Mouse (Mus musculus): ENCODE measurements around the gene Serpina6. TPM values are rescaled to one million over a fixed set of nuclear protein-coding genes. Genes with fewer than 3 reads are reported as not detected.

Gene Serpina6
- polyA plus RNA-seq, 1 experiment from 2014 or later: not detected

Other genes starting within 250 kb of the Serpina6 start
- gene 9330161L09Rik, start 249.4 kb downstream of the Serpina6 start, polyA plus RNA-seq (2014; fragmentation: Nextera tagmentation; extraction: Ambion mirVana): 0.59 and 0.81 TPM in 2 replicates
- gene Ddx24, start 231.4 kb downstream of the Serpina6 start, polyA plus RNA-seq (2014; fragmentation: Nextera tagmentation; extraction: Ambion mirVana): 107 and 114 TPM in 2 replicates
- 3.7 and 4.1 TPM in 2 replicates for gene Ifi27, start 223.0 kb downstream of the Serpina6 start, polyA plus RNA-seq (2014; fragmentation: Nextera tagmentation; extraction: Ambion mirVana)
- gene Ifi27l2a, start 213.5 kb downstream of the Serpina6 start, polyA plus RNA-seq (2014; fragmentation: Nextera tagmentation; extraction: Ambion mirVana): 2.0 and 2.1 TPM in 2 replicates
- not detected in 2 replicates for gene Ifi27l2b, start 200.0 kb downstream of the Serpina6 start, polyA plus RNA-seq (2014; fragmentation: Nextera tagmentation; extraction: Ambion mirVana)
- gene Ppp4r4, start 124.9 kb downstream of the Serpina6 start, polyA plus RNA-seq (2014; fragmentation: Nextera tagmentation; extraction: Ambion mirVana): 3.5 and 4.7 TPM in 2 replicates
- not detected in 2 replicates for gene Serpina10, start 25.8 kb downstream of the Serpina6 start, polyA plus RNA-seq (2014; fragmentation: Nextera tagmentation; extraction: Ambion mirVana)
- gene Serpina16, start 18.9 kb upstream of the Serpina6 start, polyA plus RNA-seq (2014; fragmentation: Nextera tagmentation; extraction: Ambion mirVana): not detected in 2 replicates
- gene Serpina1f, start 38.3 kb upstream of the Serpina6 start, polyA plus RNA-seq (2014; fragmentation: Nextera tagmentation; extraction: Ambion mirVana): not detected in 2 replicates
- gene Serpina1d, start 116.4 kb upstream of the Serpina6 start, polyA plus RNA-seq (2014; fragmentation: Nextera tagmentation; extraction: Ambion mirVana): not detected in 2 replicates
- gene Serpina1b, start 173.2 kb upstream of the Serpina6 start, polyA plus RNA-seq (2014; fragmentation: Nextera tagmentation; extraction: Ambion mirVana): not detected in 2 replicates
- gene Serpina1a, start 206.3 kb upstream of the Serpina6 start, polyA plus RNA-seq (2014; fragmentation: Nextera tagmentation; extraction: Ambion mirVana): not detected in 2 replicates
- not detected in 2 replicates for gene Serpina1c, start 247.7 kb upstream of the Serpina6 start, polyA plus RNA-seq (2014; fragmentation: Nextera tagmentation; extraction: Ambion mirVana)

Data from midbrain, embryonic 11.5 days (tissue).